Mouse (Mus musculus) kidney, adult 2 months (tissue): ENCODE measurements around the gene Olfr813.

Experiments used
- CTCF ChIP-seq: fragments of 200-500 bp; conservative IDR thresholded peaks from 2 replicates; pipeline ENCODE4 v1.5.1; 2011; ENCODE audit warnings: low read depth, mild to moderate bottlenecking, control low read depth, low read length, moderate library complexity, mixed read lengths; ENCODE audit not compliant: insufficient read depth, insufficient read length
- POLR2A ChIP-seq: fragments of 200-500 bp; IDR thresholded peaks from one replicate; pipeline ENCODE4 v1.6.1; 2011; ENCODE audit warnings: low read depth, low read length, control low read depth

- TF ChIP-seq POLR2A (no peak), CTCF (no peak)
Observed at GRCm38 (mm10) chr10:129847343-129847742, 7.8 kb upstream of the Olfr813 start.
